Mouse (Mus musculus) 3T3-L1 (cell line): ENCODE data around the gene Eef1akmt3.
A peak's percentile ranks its signal among the peaks of the same experiment; 100 is the strongest.

Experiments used
- DNase-seq: peaks from one replicate; pipeline ENCODE4 v3.0.0-alpha.2; 2015; ENCODE audit warnings: low read depth, low spot score

Gene Eef1akmt3

DNA sequence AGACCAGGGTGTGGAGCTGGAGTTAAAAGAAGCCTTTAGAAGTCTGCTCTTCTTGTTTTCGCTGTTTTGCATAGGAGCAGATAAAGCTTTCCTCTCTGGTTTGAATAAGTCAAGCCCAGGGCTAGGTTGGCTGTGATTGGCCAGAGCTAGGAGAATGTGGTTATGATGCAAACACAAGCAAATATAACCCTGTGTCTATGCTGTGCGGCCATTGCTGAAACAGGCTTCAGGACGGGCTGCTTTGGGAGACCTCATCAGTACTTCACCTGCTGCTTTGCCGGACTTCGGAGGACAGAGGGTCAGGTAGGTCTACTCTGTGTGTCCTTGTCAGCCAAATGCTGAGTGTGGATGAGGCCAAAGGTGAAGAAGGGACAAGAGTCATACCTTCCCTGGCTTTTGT lies 40.8 kb downstream of the Eef1akmt3 start, which contains the start of gene Avil:
Gene Avil (plus strand): TSS at position 181 of the 400 bp plus-strand sequence.
- DNase-seq, result no peak

GRCm38 (mm10) chr10:126997340-126998113 lies 43.8 kb downstream of the Eef1akmt3 start:
- peak; percentile 34 for DNase-seq

- DNase-seq, result no peak
These were observed 47.7 kb downstream of the Eef1akmt3 start for GRCm38 (mm10) chr10:126993621-126994020.

DNA sequence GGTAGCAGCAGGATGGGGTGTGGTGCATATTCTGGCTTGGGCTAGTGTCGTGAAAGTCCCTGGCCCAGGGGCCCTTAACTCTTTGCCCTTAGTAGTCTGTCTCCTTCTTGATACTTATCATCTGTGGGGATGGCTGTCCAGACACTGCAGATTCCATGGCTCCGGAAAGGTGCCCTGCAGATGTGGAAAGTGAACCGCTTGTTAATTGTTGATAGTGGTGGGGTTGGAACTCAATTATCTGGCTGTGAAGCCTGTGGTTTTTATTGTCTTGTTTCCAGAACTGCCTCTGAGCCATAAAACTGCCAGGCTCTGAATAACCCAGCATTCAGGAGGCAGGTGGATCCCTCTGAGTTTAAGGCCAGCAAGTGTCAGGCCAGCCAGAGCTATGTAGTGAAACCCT lies 49.6 kb downstream of the Eef1akmt3 start:
- no peak for DNase-seq

- DNase-seq, result peak; percentile 85
These were observed 50.8 kb downstream of the Eef1akmt3 start for GRCm38 (mm10) chr10:126990313-126991056.

- no peak for DNase-seq
These were observed 52.7 kb downstream of the Eef1akmt3 start for GRCm38 (mm10) chr10:126988513-126989165.

DNA sequence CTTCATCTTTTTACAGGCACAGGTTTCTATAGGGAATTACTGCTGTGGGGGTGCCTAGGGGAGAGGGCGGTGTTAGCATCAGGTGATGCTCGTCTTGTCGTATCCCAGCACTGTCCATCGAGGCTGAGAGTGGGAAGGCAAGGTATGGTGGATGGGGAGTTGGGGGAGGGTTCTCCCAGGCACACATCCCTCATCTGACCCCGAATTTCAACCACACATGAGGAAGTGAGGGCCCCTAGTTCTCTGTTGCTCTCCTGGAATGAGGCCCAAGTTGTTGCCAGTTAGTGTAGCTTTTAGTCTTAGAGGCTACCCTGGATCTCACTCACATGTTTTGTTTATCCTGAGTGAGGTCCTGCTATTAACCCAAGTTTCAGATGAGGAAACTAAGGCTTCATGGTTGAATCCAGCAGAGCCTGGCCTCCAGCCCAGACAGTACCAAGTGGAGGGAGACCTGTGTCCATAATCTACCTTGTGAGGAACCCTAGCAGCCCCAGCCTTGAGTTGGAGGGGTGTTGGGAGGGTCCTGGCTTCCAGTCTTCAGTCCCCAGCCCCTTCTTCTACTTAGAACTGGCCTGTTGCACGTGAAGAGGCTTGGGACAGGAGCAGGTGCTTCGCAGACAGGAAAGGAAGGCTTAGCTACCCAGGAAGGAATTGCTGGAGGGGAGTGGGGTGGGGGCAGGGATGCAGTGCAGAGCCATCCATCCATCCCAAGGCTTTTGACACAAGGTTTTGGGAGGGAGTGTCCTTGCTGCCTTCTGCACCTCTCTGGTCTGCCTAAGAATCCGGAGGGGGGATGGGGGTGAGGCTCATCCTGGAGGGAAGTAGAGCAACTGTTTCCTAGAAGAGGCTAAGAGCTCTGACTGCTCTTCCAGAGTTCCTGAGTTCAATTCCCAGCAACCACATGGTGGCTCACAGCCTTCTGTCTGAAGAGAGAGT lies 53.9 kb downstream of the Eef1akmt3 start:
- no peak for DNase-seq

DNA sequence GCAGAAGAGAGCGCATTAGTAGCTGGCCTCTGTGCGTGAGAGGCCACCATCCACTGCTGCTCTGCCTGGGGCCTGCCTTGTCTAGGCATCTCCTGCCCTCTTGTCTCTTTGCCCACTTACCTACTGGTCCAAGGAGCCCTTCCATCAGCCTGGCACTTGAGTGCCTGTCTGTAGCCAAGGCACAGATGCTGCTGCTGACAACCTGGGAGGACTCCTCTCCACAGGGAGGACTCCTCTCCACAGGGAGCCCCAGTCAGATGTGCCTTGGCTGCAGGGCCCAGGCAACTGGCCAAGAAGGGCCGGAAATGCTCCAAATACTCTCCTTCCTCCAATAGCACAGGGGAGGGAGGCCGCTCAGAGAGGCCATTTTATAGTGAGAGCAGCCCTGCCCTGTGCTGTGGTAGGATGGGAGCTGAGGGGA lies 54.8 kb downstream of the Eef1akmt3 start:
- DNase-seq, result peak; percentile 60

DNA sequence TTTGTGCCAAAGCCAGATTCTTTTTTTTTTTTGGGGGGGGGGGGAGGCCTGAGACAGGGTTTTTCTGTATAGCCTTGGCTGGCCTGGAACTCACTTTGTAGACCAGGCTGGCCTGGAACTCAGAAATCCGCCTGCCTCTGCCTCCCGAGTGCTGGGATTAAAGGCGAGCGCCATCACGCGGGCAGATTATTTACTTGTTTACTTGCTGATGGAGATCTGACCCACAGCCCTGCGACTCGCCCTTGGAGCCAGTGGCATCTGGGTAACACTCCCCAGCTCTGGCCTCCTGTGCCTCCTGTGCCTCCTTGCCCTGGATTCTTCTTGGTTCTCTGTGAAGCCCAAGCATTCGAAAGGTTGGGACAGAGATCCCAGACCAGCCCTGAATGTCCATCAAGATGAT lies 55.7 kb downstream of the Eef1akmt3 start:
- DNase-seq, result no peak

DNA sequence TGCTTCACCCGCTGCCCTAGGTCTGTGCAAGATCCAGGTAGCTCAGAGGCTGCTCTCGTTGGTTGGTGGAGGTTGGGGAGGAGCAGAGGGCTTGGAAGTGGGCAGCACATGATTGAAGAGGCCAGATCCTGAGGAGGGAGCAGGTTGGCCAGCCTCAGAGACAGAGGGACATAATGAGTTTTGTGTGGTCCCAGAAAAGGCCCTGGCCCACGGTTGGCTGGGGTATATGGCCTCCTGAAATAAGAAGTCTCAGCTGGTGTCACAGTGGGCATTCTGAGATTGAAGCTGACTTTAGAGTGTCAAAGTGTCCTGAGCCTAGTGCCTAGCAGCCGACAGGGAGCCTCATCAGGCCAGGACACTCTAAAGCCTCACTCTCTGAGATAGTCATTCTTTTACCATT lies 56.2 kb downstream of the Eef1akmt3 start:
- DNase-seq, result no peak

- no peak for DNase-seq
These were observed 56.9 kb downstream of the Eef1akmt3 start for GRCm38 (mm10) chr10:126984189-126985004.

- DNase-seq, result no peak
These were observed 58.1 kb downstream of the Eef1akmt3 start for GRCm38 (mm10) chr10:126983193-126983725.

DNA sequence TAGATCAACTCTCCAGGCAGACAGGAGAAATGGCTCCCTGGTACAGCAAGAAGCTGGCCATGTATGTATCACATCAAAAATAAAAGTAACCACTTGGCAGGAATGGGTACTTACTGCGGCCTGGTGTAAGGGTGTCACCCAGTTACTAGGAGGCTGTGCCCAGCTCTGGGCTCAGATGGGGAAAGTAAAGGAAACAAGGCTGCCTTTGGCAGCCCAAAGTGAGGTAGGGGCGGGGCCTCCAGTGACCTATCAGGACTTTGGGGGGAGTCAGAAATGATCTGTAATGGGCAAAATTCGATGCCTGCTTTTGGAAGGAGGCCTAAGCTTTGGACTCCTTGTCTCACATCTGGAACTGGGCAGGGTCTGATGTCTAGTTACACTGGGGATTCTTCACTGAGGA lies 59.6 kb downstream of the Eef1akmt3 start:
- peak; percentile 60 for DNase-seq
